In genomic region chr16:5007067-5007466, GRCm38 (mm10) we compare ENCODE assay signal across 11 mouse cellular contexts. TPM values are rescaled to one million over a fixed set of nuclear protein-coding genes. Genes with fewer than 3 reads are reported as not detected.
A peak's percentile ranks its signal among the peaks of the same experiment; 100 is the strongest.
DNase-seq lines count a peak whose midpoint lies in the region; ATAC-seq and TF ChIP-seq lines count a peak whose summit lies in the region.
"Had no signal": no experiment of that assay in that cellular context is flagged by ENCODE, and none has a peak within 500 bp of the region (broad histone marks: within the 10 kb centered on the region; RNA-seq: fewer than 3 reads in every experiment).

Gene Smim22, plus strand, starts transcription at chr16:5007288.

- H3K9me3 ChIP-seq in hindbrain, embryonic 10.5 days: no peaks in the 10 kb centered on the region
- no peaks in the 10 kb centered on the region for H3K9me3 ChIP-seq in hindbrain, embryonic 13.5 days
- no peaks in the 10 kb centered on the region for H3K9me3 ChIP-seq in intestine, embryonic 14.5 days (ENCODE audit: control insufficient read depth, low read length)
- H3K9me3 ChIP-seq: limb, embryonic 12.5 days; neural tube, embryonic 12.5 days had no signal

- H3K4me2 ChIP-seq in hindbrain, embryonic 13.5 days: no peak within 1 kb of the TSS
- H3K4me2 ChIP-seq in intestine, embryonic 14.5 days (ENCODE audit: low read length): peak within 1 kb of the TSS; percentile 33
- H3K4me2 ChIP-seq: limb, embryonic 12.5 days; neural tube, embryonic 12.5 days had no signal

- peak; percentile 20 for DNase-seq in hindbrain, embryonic 10.5 days (ENCODE audit: low spot score)
- peak; percentile 72 for DNase-seq in intestine, embryonic 14.5 days (ENCODE audit: low spot score)
- DNase-seq in liver, adult 2 months (ENCODE audit: extremely low read depth, low read depth, low spot score): peak; percentile 19
- no peak for DNase-seq in natural killer cell, adult 2 months (ENCODE audit: low spot score in 2 of 2)
- DNase-seq in left cerebral cortex, adult 8-10 months (ENCODE audit: low spot score in 2 of 2): no peak
- DNase-seq in frontal cortex, postnatal 36 days (ENCODE audit: low spot score in 2 of 2): no peak
- DNase-seq: thymus, adult 18-20 months had no signal

- no peak for TF ChIP-seq CTCF in liver, adult 2 months (IDR thresholded peaks at IDR 0.05; ENCODE audit: low read depth, low read length)
- TF ChIP-seq CTCF in small intestine, adult 2 months (IDR thresholded peaks at IDR 0.05; ENCODE audit: extremely low read depth, insufficient read length, insufficient replicate concordance, low read depth, low read length): no peak

- peaks cover 26% of the 10 kb centered on the region for H3K4me1 ChIP-seq in hindbrain, embryonic 10.5 days (replicated peaks)
- peaks cover 19% of the 10 kb centered on the region for H3K4me1 ChIP-seq in hindbrain, embryonic 13.5 days (replicated peaks)
- peaks cover 1% of the 10 kb centered on the region; the same call in 1 of the 2 replicates for H3K4me1 ChIP-seq in intestine, embryonic 14.5 days (replicated peaks; ENCODE audit: control insufficient read depth, insufficient read depth, low read length)
- H3K4me1 ChIP-seq in liver, adult 2 months (ENCODE audit: control insufficient read depth, insufficient read depth, low read length): no peaks in the 10 kb centered on the region; the same call in 1 of the 2 replicates
- H3K4me1 ChIP-seq in small intestine, adult 2 months (ENCODE audit: control insufficient read depth, insufficient read depth, insufficient read length, low read length): peaks cover 24% of the 10 kb centered on the region

- TF ChIP-seq POLR2A in liver, adult 2 months (IDR thresholded peaks at IDR 0.05; ENCODE audit: extremely low read depth, insufficient read depth, low read length): no peak
- no peak for TF ChIP-seq POLR2A in small intestine, adult 2 months (IDR thresholded peaks at IDR 0.05; ENCODE audit: low read depth, low read length)

- H3K27me3 ChIP-seq in hindbrain, embryonic 10.5 days (ENCODE audit: insufficient read depth, poor library complexity, severe bottlenecking): no peaks in the 10 kb centered on the region
- H3K27me3 ChIP-seq in hindbrain, embryonic 13.5 days: no peaks in the 10 kb centered on the region
- no peaks in the 10 kb centered on the region for H3K27me3 ChIP-seq in intestine, embryonic 14.5 days (replicated peaks; ENCODE audit: control insufficient read depth, insufficient read depth, low read length)
- H3K27me3 ChIP-seq in liver, adult 2 months (ENCODE audit: control insufficient read depth, insufficient read depth, low read length): no peaks in the 10 kb centered on the region
- no peaks in the 10 kb centered on the region for H3K27me3 ChIP-seq in small intestine, adult 2 months (ENCODE audit: control insufficient read depth, insufficient read depth, low read length)
- H3K27me3 ChIP-seq: limb, embryonic 12.5 days; neural tube, embryonic 12.5 days had no signal

- H3K79me2 ChIP-seq in liver, adult 2 months (ENCODE audit: control insufficient read depth, insufficient read depth, low read length): no peaks in the 10 kb centered on the region

- peak within 1 kb of the TSS; percentile 66 for H3K27ac ChIP-seq in hindbrain, embryonic 10.5 days
- no peak within 1 kb of the TSS for H3K27ac ChIP-seq in hindbrain, embryonic 13.5 days
- peak within 1 kb of the TSS; percentile 43; the same call in 1 of the 2 replicates for H3K27ac ChIP-seq in intestine, embryonic 14.5 days (ENCODE audit: low read depth)
- H3K27ac ChIP-seq in liver, adult 2 months (replicated peaks; ENCODE audit: insufficient read depth, low read depth, low read length): no peak within 1 kb of the TSS
- H3K27ac ChIP-seq in small intestine, adult 2 months (ENCODE audit: insufficient read depth, low read depth, low read length): peak within 1 kb of the TSS; percentile 89
- H3K27ac ChIP-seq: limb, embryonic 12.5 days; neural tube, embryonic 12.5 days had no signal

- H3K9ac ChIP-seq in hindbrain, embryonic 13.5 days: no peak within 1 kb of the TSS
- H3K9ac ChIP-seq in intestine, embryonic 14.5 days (ENCODE audit: low read length): no peak within 1 kb of the TSS
- peak within 1 kb of the TSS; percentile 12; the same call in 1 of the 2 replicates for H3K9ac ChIP-seq in liver, adult 2 months (ENCODE audit: low read depth, low read length)
- H3K9ac ChIP-seq: limb, embryonic 12.5 days; neural tube, embryonic 12.5 days had no signal

- peak within 1 kb of the TSS; percentile 20; the same call in 1 of the 2 replicates for H3K4me3 ChIP-seq in hindbrain, embryonic 10.5 days
- no peak within 1 kb of the TSS for H3K4me3 ChIP-seq in hindbrain, embryonic 13.5 days
- H3K4me3 ChIP-seq in intestine, embryonic 14.5 days (ENCODE audit: low read depth, low read length): peak within 1 kb of the TSS; percentile 25
- peak within 1 kb of the TSS; percentile 32 for H3K4me3 ChIP-seq in liver, adult 2 months (ENCODE audit: insufficient read depth, low read depth, low read length)
- peak within 1 kb of the TSS; percentile 72 for H3K4me3 ChIP-seq in small intestine, adult 2 months (ENCODE audit: low read depth, low read length)
- H3K4me3 ChIP-seq: limb, embryonic 12.5 days; neural tube, embryonic 12.5 days had no signal

- H3K36me3 ChIP-seq in hindbrain, embryonic 10.5 days: peaks cover 10% of the 10 kb centered on the region; the same call in 1 of the 2 replicates
- H3K36me3 ChIP-seq in hindbrain, embryonic 13.5 days: peaks cover 24% of the 10 kb centered on the region
- peaks cover 11% of the 10 kb centered on the region; the same call in 1 of the 2 replicates for H3K36me3 ChIP-seq in intestine, embryonic 14.5 days (ENCODE audit: control insufficient read depth, insufficient read depth, low read length)
- no peaks in the 10 kb centered on the region for H3K36me3 ChIP-seq in liver, adult 2 months (ENCODE audit: control insufficient read depth, insufficient read depth, low read length)
- peaks cover 10% of the 10 kb centered on the region for H3K36me3 ChIP-seq in small intestine, adult 2 months (ENCODE audit: control insufficient read depth, insufficient read depth, low read length)

- WGBS in hindbrain, embryonic 10.5 days: 37% methylated on average over 5 of the region's 5 CpGs
- 50% methylated on average over 5 of the region's 5 CpGs for WGBS in hindbrain, embryonic 13.5 days
- whole genome bisulfite sequencing in intestine, embryonic 14.5 days: 39% methylated on average over 5 of the region's 5 CpGs
- WGBS in liver, adult 2 months: 43% methylated on average over 5 of the region's 5 CpGs
- 34% methylated on average over 5 of the region's 5 CpGs for WGBS in small intestine, adult 2 months

- no peak for ATAC-seq in hindbrain, embryonic 13.5 days (ENCODE audit: low FRiP score)
- peak; percentile 84 for ATAC-seq in intestine, embryonic 14.5 days (replicated peaks; ENCODE audit: low FRiP score, low TSS enrichment, low read depth)

RNA-seq across cellular contexts. Expression of gene Smim22, which starts in this region (rescaled TPM):
- polyA plus RNA-seq in hindbrain, embryonic 10.5 days (2016; fragmentation: Nextera tagmentation; extraction: Ambion mirVana): 4.6 and 5.4 TPM in 2 replicates
- 3.1 and 4.6 TPM in 2 replicates for polyA plus RNA-seq in hindbrain, embryonic 13.5 days (2015; fragmentation: Nextera tagmentation; extraction: Ambion mirVana)
- 42.6 and 57.4 TPM in 2 replicates for polyA plus RNA-seq in intestine, embryonic 14.5 days (2014; fragmentation: Nextera tagmentation; extraction: Ambion mirVana)
- 3.6 and 14.6 TPM in 2 replicates for total RNA-seq in liver, adult 2 months (2014; rRNA removed)
- polyA plus RNA-seq in liver, adult 2 months (2012; rRNA removed): 13.9 and 35.5 TPM in 2 replicates
- polyA plus RNA-seq in small intestine, adult 2 months (2012; rRNA removed): 173 and 472 TPM in 2 replicates
- total RNA-seq in left cerebral cortex, adult 8-10 months (2022): not detected
- polyA plus RNA-seq: neural tube, embryonic 12.5 days had no signal

Comparison
In these comparisons a context has a peak if more than half of its experiments do, and no peak if none do; other contexts are left out.
1. H3K27ac ChIP-seq: peak in hindbrain, embryonic 10.5 days (single experiment), intestine, embryonic 14.5 days (single experiment) and small intestine, adult 2 months (single experiment); none in hindbrain, embryonic 13.5 days (single experiment) and liver, adult 2 months (single experiment).
2. DNase-seq: peak in hindbrain, embryonic 10.5 days (single experiment), intestine, embryonic 14.5 days (single experiment) and liver, adult 2 months (single experiment); none in natural killer cell, adult 2 months (0 of 2), left cerebral cortex, adult 8-10 months (0 of 2) and frontal cortex, postnatal 36 days (0 of 2).